Mouse (Mus musculus): ENCODE results near the gene Trim80.

DNA sequence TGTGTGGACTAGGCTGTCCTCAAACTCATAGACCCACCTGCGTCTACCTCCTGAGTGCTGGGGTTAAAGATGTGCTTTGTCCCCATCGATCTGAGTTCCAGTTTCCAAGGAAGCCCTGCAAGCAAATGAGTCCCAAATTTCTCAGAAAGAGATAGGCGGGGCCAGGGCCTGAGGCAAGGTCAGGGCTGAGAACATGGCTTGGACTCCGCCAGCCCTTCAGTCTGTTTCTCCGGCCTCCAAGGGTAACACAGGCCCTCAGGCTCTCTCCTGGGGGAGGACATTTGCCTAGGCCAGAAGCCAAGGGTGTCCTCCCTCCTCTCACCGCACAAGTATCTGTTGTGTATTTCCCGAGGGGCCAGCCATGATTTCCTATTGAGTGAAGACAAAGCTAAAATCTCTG is 31.8 kb downstream of the Trim80 start:
- TF ChIP-seq POLR2A (IDR thresholded peaks at IDR 0.05; ENCODE audit: insufficient read length, low read depth) (no peak), USF1 (IDR thresholded peaks at IDR 0.05; ENCODE audit: low read depth) (no peak), POLR2AphosphoS2 (IDR thresholded peaks at IDR 0.05; ENCODE audit: insufficient read length, low read depth) (no peak), CEBPB (IDR thresholded peaks at IDR 0.05; ENCODE audit: insufficient read depth, poor library complexity, severe bottlenecking) (no peak)
